Mouse (Mus musculus) midbrain, embryonic 12.5 days (tissue): ENCODE data around the gene Smcp. TPM values are rescaled to one million over a fixed set of nuclear protein-coding genes. Genes with fewer than 3 reads are reported as not detected.

Experiments
- ATAC-seq: fragments of 200-750 bp; cut with Nextera tagmentation; 2 replicates; pipeline ENCODE4 v1.8.0; 2017; ENCODE audit warnings: low read depth, moderate TSS enrichment, moderate library complexity; ENCODE audit not compliant: low FRiP score
- H3K27ac ChIP-seq: fragments of 300-500 bp; sonication (generic); replicated peaks from 2 replicates; pipeline ENCODE4 v1.5.1; 2016; ENCODE audit warnings: mild to moderate bottlenecking
- H3K27me3 ChIP-seq: fragments of 300-500 bp; sonication (generic); 2 replicates; pipeline ENCODE4 v1.6.1; 2016; ENCODE audit warnings: mild to moderate bottlenecking
- H3K36me3 ChIP-seq: fragments of 300-500 bp; sonication (generic); 2 replicates; pipeline ENCODE4 v1.6.1; 2016
- H3K4me1 ChIP-seq: fragments of 300-500 bp; sonication (generic); 2 replicates; pipeline ENCODE4 v1.6.1; 2016
- H3K4me2 ChIP-seq: fragments of 300-500 bp; sonication (generic); replicated peaks from 2 replicates; pipeline ENCODE4 v1.6.1; 2016; ENCODE audit warnings: mild to moderate bottlenecking, moderate library complexity
- H3K4me3 ChIP-seq: fragments of 300-500 bp; sonication (generic); 2 replicates; pipeline ENCODE4 v1.5.1; 2016; ENCODE audit warnings: mild to moderate bottlenecking
- H3K9ac ChIP-seq: fragments of 300-500 bp; sonication (generic); replicated peaks from 2 replicates; pipeline ENCODE4 v1.6.1; 2016; ENCODE audit warnings: mild to moderate bottlenecking, moderate library complexity
- H3K9me3 ChIP-seq: fragments of 300-500 bp; sonication (generic); 2 replicates; pipeline ENCODE4 v1.6.1; 2016; ENCODE audit warnings: mild to moderate bottlenecking
- WGBS: fragments of 180-500 bp; shearing (Covaris S2); methylation state at CpG from one replicate; pipeline ENCODE4 v1.1.7; 2016; 5-methylcytosine and 5-hydroxymethylcytosine counted together
- polyA plus RNA-seq: library from polyadenylated mRNA; unstranded; fragments of >200 nt; fragmentation: Nextera tagmentation; extraction: Ambion mirVana; gene quantifications from 2 replicates; pipeline ENCODE4 v1.2.1, GENCODE M21; 2016

The Smcp gene
- polyA plus RNA-seq, 1 experiment from 2014 or later, result not detected

GRCm38 (mm10) chr3:92583164-92583826 lies 5.5 kb downstream of the Smcp start:
- Histone ChIP-seq H3K36me3 (no peaks in the 10 kb centered on the region), H3K9me3 (no peaks in the 10 kb centered on the region), H3K4me1 (no peaks in the 10 kb centered on the region), H3K27me3 (no peaks in the 10 kb centered on the region), H3K4me3 (no peak overlapping the region), H3K9ac (no peak overlapping the region), H3K4me2 (no peak overlapping the region), H3K27ac (no peak overlapping the region)
- no peak for ATAC-seq
- WGBS, result 54% methylated on average over 3 of the region's 3 CpGs

DNA sequence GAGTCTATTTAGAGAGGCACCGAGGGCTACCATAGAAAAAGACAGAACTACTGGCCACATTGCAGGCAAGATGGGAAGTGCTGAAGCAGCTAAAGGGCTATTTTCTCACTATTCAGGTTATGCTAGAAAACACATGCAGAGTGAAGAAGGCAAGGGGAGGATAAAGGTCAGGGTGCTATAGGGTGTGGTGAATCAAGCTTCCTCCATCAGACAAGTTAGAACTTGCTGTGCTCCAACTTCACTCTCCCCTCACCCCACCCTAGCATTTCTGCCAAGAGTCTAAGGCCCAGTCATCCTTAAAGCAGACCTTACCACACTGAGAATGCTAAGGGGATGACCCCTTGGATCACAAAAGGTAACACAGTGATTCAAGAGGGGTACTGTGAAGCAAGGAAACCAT lies 9.3 kb downstream of the Smcp start:
- no peaks in the 10 kb centered on the region for H3K4me1 ChIP-seq
- H3K36me3 ChIP-seq, result no peaks in the 10 kb centered on the region
- H3K27me3 ChIP-seq, result no peaks in the 10 kb centered on the region
- no peaks in the 10 kb centered on the region for H3K9me3 ChIP-seq
- H3K27ac ChIP-seq, result no peak overlapping the region
- 69% methylated on average over 1 of the region's 1 CpGs for WGBS
- ATAC-seq, result no peak
- no peak overlapping the region for H3K9ac ChIP-seq
- H3K4me3 ChIP-seq, result no peak overlapping the region
- no peak overlapping the region for H3K4me2 ChIP-seq

- no peaks in the 10 kb centered on the region for H3K9me3 ChIP-seq
- no peaks in the 10 kb centered on the region for H3K27me3 ChIP-seq
- WGBS, result 53% methylated on average over 4 of the region's 4 CpGs
- no peak overlapping the region for H3K9ac ChIP-seq
- H3K4me1 ChIP-seq, result no peaks in the 10 kb centered on the region
- H3K36me3 ChIP-seq, result no peaks in the 10 kb centered on the region
- no peak overlapping the region for H3K4me2 ChIP-seq
- no peak overlapping the region for H3K27ac ChIP-seq
- no peak; the same call in 1 of the 2 replicates for ATAC-seq
- no peak overlapping the region for H3K4me3 ChIP-seq
These were observed 10.0 kb downstream of the Smcp start for GRCm38 (mm10) chr3:92578652-92579413.

DNA sequence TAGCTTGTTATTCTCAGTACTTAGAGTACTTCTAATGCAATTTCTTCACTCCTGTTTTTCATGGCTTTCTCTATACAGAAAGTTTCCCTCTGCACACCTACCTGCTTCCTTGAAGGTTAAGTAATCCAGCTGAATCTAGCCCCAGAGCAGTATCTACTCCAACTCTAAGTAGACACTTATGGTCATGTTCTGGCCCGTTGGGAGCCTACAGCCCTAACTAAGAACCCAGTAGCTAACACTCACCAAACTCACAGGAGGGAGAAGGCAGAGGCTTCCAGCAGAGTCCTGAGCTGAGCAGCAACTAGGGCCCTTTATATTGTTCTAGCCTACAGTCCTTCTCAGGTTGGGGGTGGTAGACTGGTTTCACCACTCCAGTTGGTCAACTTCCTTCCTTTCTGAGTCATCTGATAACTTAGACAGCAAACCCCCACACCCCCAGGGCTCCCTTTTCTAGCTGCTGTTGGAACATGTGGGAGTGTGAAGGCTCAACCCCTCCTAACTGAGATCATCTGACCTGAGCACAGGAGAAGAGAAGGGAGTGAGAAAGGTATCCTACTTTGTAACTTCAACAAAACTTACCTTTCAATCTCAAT lies 15.3 kb downstream of the Smcp start, which contains the start of gene Ivl:
Ivl (minus strand) TSS at position 287 of the 593 bp plus-strand sequence.
- ATAC-seq, result no peak
- Histone ChIP-seq H3K9ac (no peak within 1 kb of the TSS), H3K9me3 (no peaks in the 10 kb centered on the region), H3K4me3 (no peak within 1 kb of the TSS), H3K36me3 (no peaks in the 10 kb centered on the region), H3K4me2 (no peak within 1 kb of the TSS), H3K4me1 (no peaks in the 10 kb centered on the region), H3K27me3 (no peaks in the 10 kb centered on the region), H3K27ac (no peak within 1 kb of the TSS)
- 80% methylated on average over 1 of the region's 1 CpGs for WGBS

GRCm38 (mm10) chr3:92572514-92573155 lies 16.2 kb downstream of the Smcp start:
- ATAC-seq, result no peak
- H3K4me2 ChIP-seq, result no peak overlapping the region
- H3K27ac ChIP-seq, result no peak overlapping the region
- H3K9me3 ChIP-seq, result no peaks in the 10 kb centered on the region
- no peak overlapping the region for H3K9ac ChIP-seq
- no peaks in the 10 kb centered on the region for H3K4me1 ChIP-seq
- WGBS, result 78% methylated on average over 2 of the region's 2 CpGs
- no peaks in the 10 kb centered on the region for H3K36me3 ChIP-seq
- H3K4me3 ChIP-seq, result no peak overlapping the region
- no peaks in the 10 kb centered on the region for H3K27me3 ChIP-seq

DNA sequence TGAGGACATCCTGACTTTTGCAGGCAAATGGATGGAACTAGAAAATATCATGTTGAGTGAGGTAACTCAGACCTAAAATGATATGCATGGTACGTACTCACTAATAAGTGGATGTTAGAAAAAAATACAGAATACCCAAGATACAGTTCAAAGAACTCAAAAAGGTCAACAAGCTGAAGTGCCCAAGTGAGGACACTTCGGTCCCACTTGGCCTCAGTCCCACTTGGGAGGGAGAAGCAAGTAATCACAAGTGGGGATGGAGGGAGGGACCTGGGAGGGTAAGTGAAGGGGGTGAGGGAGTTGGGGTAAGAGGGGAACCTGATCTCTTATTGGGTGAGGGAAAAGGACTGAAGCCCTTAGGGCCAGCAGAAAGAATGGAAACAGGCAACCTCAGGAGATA lies 20.0 kb downstream of the Smcp start:
- Histone ChIP-seq H3K27me3 (no peaks in the 10 kb centered on the region), H3K9me3 (no peaks in the 10 kb centered on the region), H3K4me1 (no peaks in the 10 kb centered on the region), H3K4me2 (no peak overlapping the region), H3K27ac (no peak overlapping the region), H3K4me3 (no peak overlapping the region), H3K9ac (no peak overlapping the region), H3K36me3 (no peaks in the 10 kb centered on the region)
- no peak for ATAC-seq
- 87% methylated on average over 2 of the region's 2 CpGs for WGBS

DNA sequence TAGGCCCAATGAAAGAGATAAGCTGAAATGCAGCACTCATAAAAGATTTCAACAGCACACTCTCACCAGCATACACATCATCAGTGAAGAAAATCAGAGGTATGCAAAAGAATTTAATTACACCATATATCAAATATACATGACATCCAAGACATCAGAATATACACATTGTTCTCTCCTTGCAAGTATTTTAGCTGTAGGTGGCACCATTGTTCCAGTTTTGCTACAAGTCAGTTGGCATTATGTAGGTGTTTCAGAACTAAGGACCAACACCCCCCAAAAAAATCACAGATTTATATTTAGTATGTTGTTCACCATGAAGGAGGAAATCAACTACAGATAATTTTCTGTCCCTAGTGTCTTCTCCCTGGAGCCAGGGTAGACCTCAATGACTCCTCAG lies 23.4 kb downstream of the Smcp start:
- no peak overlapping the region for H3K4me2 ChIP-seq
- H3K4me1 ChIP-seq, result no peaks in the 10 kb centered on the region
- H3K27me3 ChIP-seq, result no peaks in the 10 kb centered on the region
- H3K27ac ChIP-seq, result no peak overlapping the region
- H3K4me3 ChIP-seq, result no peak overlapping the region
- no peak overlapping the region for H3K9ac ChIP-seq
- H3K9me3 ChIP-seq, result no peaks in the 10 kb centered on the region
- no peak for ATAC-seq
- H3K36me3 ChIP-seq, result no peaks in the 10 kb centered on the region

DNA sequence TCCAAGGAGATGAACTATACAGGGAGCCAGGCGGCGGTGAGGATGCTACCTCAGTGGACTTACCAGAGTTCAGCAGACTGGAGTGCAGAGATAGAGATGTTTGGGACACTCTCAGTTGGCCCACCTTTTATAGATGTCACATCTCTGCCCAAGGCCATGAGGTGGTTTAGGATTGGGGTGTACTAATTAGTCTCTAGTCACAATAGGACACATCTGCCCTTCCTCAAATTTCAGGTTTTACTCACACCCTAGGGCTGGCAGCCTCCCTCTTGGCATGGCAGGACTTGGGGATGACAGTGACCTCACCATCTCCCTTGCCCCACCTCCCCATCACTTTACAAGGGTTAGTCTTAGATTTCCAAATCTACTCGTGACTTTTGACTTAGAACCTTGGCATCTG lies 54.4 kb downstream of the Smcp start, which contains the start of gene 2310046K23Rik:
2310046K23Rik (minus strand) TSS at position 101 of the 400 bp plus-strand sequence.
- Histone ChIP-seq H3K27ac (no peak within 1 kb of the TSS), H3K27me3 (no peaks in the 10 kb centered on the region), H3K36me3 (no peaks in the 10 kb centered on the region), H3K9ac (no peak within 1 kb of the TSS), H3K9me3 (no peaks in the 10 kb centered on the region), H3K4me2 (no peak within 1 kb of the TSS), H3K4me1 (no peaks in the 10 kb centered on the region), H3K4me3 (no peak within 1 kb of the TSS)
- ATAC-seq, result no peak
- 90% methylated on average over 3 of the region's 3 CpGs for WGBS

Other genes with a start within 250 kb of the Smcp start
- gene Sprr2d, start 249.9 kb downstream of the Smcp start, polyA plus RNA-seq, result not detected in 2 replicates
- not detected in 2 replicates for gene Sprr2e, start 236.9 kb downstream of the Smcp start, polyA plus RNA-seq
- gene Sprr2f, start 223.8 kb downstream of the Smcp start, polyA plus RNA-seq, result not detected in 2 replicates
- gene Sprr2h, start 203.3 kb downstream of the Smcp start, polyA plus RNA-seq, result not detected in 2 replicates
- not detected in 2 replicates for gene Sprr2i, start 181.0 kb downstream of the Smcp start, polyA plus RNA-seq
- gene Sprr2j-ps, start 170.9 kb downstream of the Smcp start, polyA plus RNA-seq, result not detected in 2 replicates
- 6.6 and 9.2 TPM in 2 replicates for gene Gm9774, start 159.6 kb downstream of the Smcp start, polyA plus RNA-seq
- gene Sprr2k, start 156.4 kb downstream of the Smcp start, polyA plus RNA-seq, result not detected in 2 replicates
- not detected in 2 replicates for gene Sprr1b, start 150.2 kb downstream of the Smcp start, polyA plus RNA-seq
- gene Sprr3, start 130.3 kb downstream of the Smcp start, polyA plus RNA-seq, result not detected in 2 replicates
- not detected in 2 replicates for gene Sprr1a, start 103.1 kb downstream of the Smcp start, polyA plus RNA-seq
- gene Sprr4, start 88.5 kb downstream of the Smcp start, polyA plus RNA-seq, result not detected in 2 replicates
- gene 2310046K23Rik, start 54.5 kb downstream of the Smcp start, polyA plus RNA-seq, result not detected in 2 replicates
- gene Ivl, start 15.3 kb downstream of the Smcp start, polyA plus RNA-seq, result not detected in 2 replicates
- gene 2210017I01Rik, start 18.5 kb upstream of the Smcp start, polyA plus RNA-seq, result not detected in 2 replicates
- gene Lce6a, start 32.7 kb upstream of the Smcp start, polyA plus RNA-seq, result not detected in 2 replicates
- not detected in 2 replicates for gene Lce1a1, start 59.3 kb upstream of the Smcp start, polyA plus RNA-seq
- gene Lce1b, start 67.9 kb upstream of the Smcp start, polyA plus RNA-seq, result not detected in 2 replicates
- not detected in 2 replicates for gene Lce1a2, start 81.3 kb upstream of the Smcp start, polyA plus RNA-seq
- not detected in 2 replicates for gene Lce1c, start 90.2 kb upstream of the Smcp start, polyA plus RNA-seq
- not detected in 2 replicates for gene Lce1d, start 98.2 kb upstream of the Smcp start, polyA plus RNA-seq
- gene Lce1e, start 120.1 kb upstream of the Smcp start, polyA plus RNA-seq, result not detected in 2 replicates
- not detected in 2 replicates for gene Lce1f, start 131.4 kb upstream of the Smcp start, polyA plus RNA-seq
- not detected in 2 replicates for gene Gm38119, start 150.1 kb upstream of the Smcp start, polyA plus RNA-seq
- not detected in 2 replicates for gene Lce1g, start 163.3 kb upstream of the Smcp start, polyA plus RNA-seq
- not detected in 2 replicates for gene Lce1h, start 176.1 kb upstream of the Smcp start, polyA plus RNA-seq
- not detected in 2 replicates for gene Lce1i, start 189.9 kb upstream of the Smcp start, polyA plus RNA-seq
- not detected in 2 replicates for gene Lce1j, start 201.5 kb upstream of the Smcp start, polyA plus RNA-seq
- gene Lce1k, start 218.9 kb upstream of the Smcp start, polyA plus RNA-seq, result not detected in 2 replicates
- gene Kprp, start 238.2 kb upstream of the Smcp start, polyA plus RNA-seq, result not detected in 2 replicates